In genomic region chr5:122047791-122048190, GRCm38 (mm10) we compare ENCODE assay signal across 10 mouse cellular contexts. TPM values are rescaled to one million over a fixed set of nuclear protein-coding genes. Genes with fewer than 3 reads are reported as not detected.
DNase-seq lines count a peak whose midpoint lies in the region; ATAC-seq and TF ChIP-seq lines count a peak whose summit lies in the region.
"Had no signal": no experiment of that assay in that cellular context is flagged by ENCODE, and none has a peak within 500 bp of the region (broad histone marks: within the 10 kb centered on the region; RNA-seq: fewer than 3 reads in every experiment).

No protein-coding gene starts in this region.

- peak overlapping the region; percentile 90 for H3K4me2 ChIP-seq in heart, embryonic 11.5 days
- peak overlapping the region; percentile 84 for H3K4me2 ChIP-seq in forebrain, embryonic 14.5 days (ENCODE audit: low read length)

- 50% methylated on average over 5 of the region's 5 CpGs for WGBS in heart, embryonic 11.5 days (ENCODE audit: insufficient replicate concordance)
- 29% methylated on average over 5 of the region's 5 CpGs for whole genome bisulfite sequencing in forebrain, embryonic 14.5 days
- 39% methylated on average over 5 of the region's 5 CpGs for WGBS in midbrain, embryonic 10.5 days

- H3K9me3 ChIP-seq in heart, embryonic 11.5 days (replicated peaks; ENCODE audit: control insufficient read depth, low read length) = no peaks in the 10 kb centered on the region
- H3K9me3 ChIP-seq in E14TG2a.4 (ENCODE audit: low read length) = no peaks in the 10 kb centered on the region
- no peaks in the 10 kb centered on the region for H3K9me3 ChIP-seq in forebrain, embryonic 14.5 days (replicated peaks; ENCODE audit: control insufficient read depth, low read length)
- no peaks in the 10 kb centered on the region for H3K9me3 ChIP-seq in midbrain, embryonic 10.5 days (replicated peaks)

- no peaks in the 10 kb centered on the region for H3K36me3 ChIP-seq in heart, embryonic 11.5 days (ENCODE audit: control insufficient read depth, insufficient read depth, low read length)
- H3K36me3 ChIP-seq in E14TG2a.4 (ENCODE audit: insufficient read depth, low read length) = no peaks in the 10 kb centered on the region
- H3K36me3 ChIP-seq in forebrain, embryonic 14.5 days (ENCODE audit: control insufficient read depth, insufficient read depth, low read length) = no peaks in the 10 kb centered on the region
- no peaks in the 10 kb centered on the region for H3K36me3 ChIP-seq in midbrain, embryonic 10.5 days

- H3K4me3 ChIP-seq in heart, embryonic 11.5 days (ENCODE audit: low read depth, low read length) = peak overlapping the region; percentile 81; the same call in 1 of the 2 replicates
- peak overlapping the region; percentile 87 for H3K4me3 ChIP-seq in E14TG2a.4 (replicated peaks; ENCODE audit: low read length)
- peak overlapping the region; percentile 78 for H3K4me3 ChIP-seq in forebrain, embryonic 14.5 days (ENCODE audit: low read depth, low read length)
- H3K4me3 ChIP-seq in midbrain, embryonic 10.5 days = peak overlapping the region; percentile 86

- no peak for TF ChIP-seq CTCF in E14TG2a.4 (conservative IDR thresholded peaks at IDR 0.05; ENCODE audit: low read length)

- H3K27me3 ChIP-seq in heart, embryonic 11.5 days (ENCODE audit: control insufficient read depth, insufficient read depth, low read length) = peaks cover 36% of the 10 kb centered on the region
- peaks cover 30% of the 10 kb centered on the region for H3K27me3 ChIP-seq in E14TG2a.4 (ENCODE audit: insufficient read depth, low read length)
- no peaks in the 10 kb centered on the region for H3K27me3 ChIP-seq in forebrain, embryonic 14.5 days (replicated peaks; ENCODE audit: control insufficient read depth, insufficient read depth, low read length)
- peaks cover 66% of the 10 kb centered on the region for H3K27me3 ChIP-seq in midbrain, embryonic 10.5 days (ENCODE audit: low read depth, poor library complexity, severe bottlenecking)

- H3K9ac ChIP-seq in heart, embryonic 11.5 days (ENCODE audit: low read depth, low read length) = no peak overlapping the region
- peak overlapping the region; percentile 82 for H3K9ac ChIP-seq in forebrain, embryonic 14.5 days (ENCODE audit: low read length)

- no peak for ATAC-seq in heart, embryonic 11.5 days (replicated peaks; ENCODE audit: insufficient number of reproducible peaks, low FRiP score, low TSS enrichment)
- ATAC-seq in forebrain, embryonic 14.5 days = no peak

- intact Hi-C loops in heart, postnatal 10 days (cut with DNase I) = no loop called here

- no peak for DNase-seq in heart, postnatal 10 days
- no peak for DNase-seq in forebrain, embryonic 14.5 days (ENCODE audit: low spot score)
- no peak for DNase-seq in midbrain, embryonic 10.5 days (ENCODE audit: low spot score)
- DNase-seq in T-cell, adult 2 months (ENCODE audit: low spot score) = no peak
- no peak for DNase-seq in adrenal gland, adult 2 months
- DNase-seq in spleen, postnatal 4 days (ENCODE audit: low spot score in 2 of 2) = no peak
- DNase-seq: kidney, adult 2 months had no signal

- H3K4me1 ChIP-seq in heart, embryonic 11.5 days (ENCODE audit: control insufficient read depth, insufficient read depth, low read length) = peaks cover 25% of the 10 kb centered on the region
- H3K4me1 ChIP-seq in E14TG2a.4 (replicated peaks; ENCODE audit: low read depth, low read length) = peaks cover 46% of the 10 kb centered on the region
- H3K4me1 ChIP-seq in forebrain, embryonic 14.5 days (ENCODE audit: control insufficient read depth, insufficient read depth, low read length) = peaks cover 26% of the 10 kb centered on the region
- peaks cover 59% of the 10 kb centered on the region for H3K4me1 ChIP-seq in midbrain, embryonic 10.5 days

- no peak overlapping the region for H3K27ac ChIP-seq in heart, embryonic 11.5 days (ENCODE audit: low read depth, low read length)
- peak overlapping the region; percentile 92 for H3K27ac ChIP-seq in forebrain, embryonic 14.5 days (ENCODE audit: low read depth, low read length)
- H3K27ac ChIP-seq in midbrain, embryonic 10.5 days (replicated peaks) = peak overlapping the region; percentile 98

RNA-seq across cellular contexts. Expression of gene Cux2, which starts 2.1 kb away (rescaled TPM):
- 4.7 and 7.1 TPM in 2 replicates for polyA plus RNA-seq in heart, embryonic 11.5 days (2014; fragmentation: Nextera tagmentation; extraction: Ambion mirVana)
- total RNA-seq in heart, postnatal 10 days (2021) = 10 to 100 TPM; 13.1 to 17.5 TPM
- polyA plus RNA-seq in forebrain, embryonic 14.5 days (2014; fragmentation: Nextera tagmentation; extraction: Ambion mirVana) = 16.7 and 30.0 TPM in 2 replicates
- polyA plus RNA-seq in midbrain, embryonic 10.5 days (2016; fragmentation: Nextera tagmentation; extraction: Ambion mirVana) = 6.4 and 10.2 TPM in 2 replicates
- 10 to 100 TPM; 14.4 to 22.0 TPM for total RNA-seq in adrenal gland, adult 2 months (2021)
- polyA plus RNA-seq in adrenal gland, adult 2 months (2012; rRNA removed) = 32.2 and 37.6 TPM in 2 replicates

RNA-seq across cellular contexts. Expression of gene Myl2, which starts 53.0 kb away (rescaled TPM):
- polyA plus RNA-seq in heart, embryonic 11.5 days (2014; fragmentation: Nextera tagmentation; extraction: Ambion mirVana) = 6,790 and 6,847 TPM in 2 replicates
- over 10,000 TPM; 18,908 to 21,159 TPM for total RNA-seq in heart, postnatal 10 days (2021)
- 1.0 and 1.1 TPM in 2 replicates for polyA plus RNA-seq in forebrain, embryonic 14.5 days (2014; fragmentation: Nextera tagmentation; extraction: Ambion mirVana)
- 0.43 and 0.59 TPM in 2 replicates for polyA plus RNA-seq in midbrain, embryonic 10.5 days (2016; fragmentation: Nextera tagmentation; extraction: Ambion mirVana)
- not detected for total RNA-seq in adrenal gland, adult 2 months (2021)
- polyA plus RNA-seq in adrenal gland, adult 2 months (2012; rRNA removed) = not detected in 2 replicates
- polyA plus RNA-seq: small intestine, adult 2 months had no signal

Comparison
In these comparisons a context has a peak if more than half of its experiments do, and no peak if none do; other contexts are left out.
1. RNA of gene Myl2, which starts 53.0 kb away (polyA plus RNA-seq): 6,790 to 6,847 TPM in heart, embryonic 11.5 days; 1.0 to 1.1 TPM in forebrain, embryonic 14.5 days, 0.43 to 0.59 TPM in midbrain, embryonic 10.5 days and not detected in adrenal gland, adult 2 months; every median in the first group is over 1,000 times any median in the second.
2. Peak in every context shown above with its lines, with median percentiles within 50 percentile points of each other: H3K4me3 ChIP-seq.